Mouse (Mus musculus) adrenal gland, postnatal 36 days (tissue): Measurements from ENCODE around the gene Wbp2nl. TPM values are rescaled to one million over a fixed set of nuclear protein-coding genes. Genes with fewer than 3 reads are reported as not detected.
A peak's percentile ranks its signal among the peaks of the same experiment; 100 is the strongest.
"Not testable (repeated sequence)": the region's sequence is repeated elsewhere in the genome, so short reads cannot be mapped to it uniquely, and the experiment has no call there.

Experiments used
- DNase-seq, 2 experiments: peaks; one replicate each; pipeline ENCODE4 v3.0.0; 2021; ENCODE audit warnings: mixed read lengths in 1 of 2
- total RNA-seq, 2 experiments: library from RNA; stranded (reverse); gene quantifications; 2 replicates each; pipeline ENCODE4 v1.2.3; 2021

Wbp2nl gene
- total RNA-seq, 2 experiments from 2014 or later = not detected

DNA sequence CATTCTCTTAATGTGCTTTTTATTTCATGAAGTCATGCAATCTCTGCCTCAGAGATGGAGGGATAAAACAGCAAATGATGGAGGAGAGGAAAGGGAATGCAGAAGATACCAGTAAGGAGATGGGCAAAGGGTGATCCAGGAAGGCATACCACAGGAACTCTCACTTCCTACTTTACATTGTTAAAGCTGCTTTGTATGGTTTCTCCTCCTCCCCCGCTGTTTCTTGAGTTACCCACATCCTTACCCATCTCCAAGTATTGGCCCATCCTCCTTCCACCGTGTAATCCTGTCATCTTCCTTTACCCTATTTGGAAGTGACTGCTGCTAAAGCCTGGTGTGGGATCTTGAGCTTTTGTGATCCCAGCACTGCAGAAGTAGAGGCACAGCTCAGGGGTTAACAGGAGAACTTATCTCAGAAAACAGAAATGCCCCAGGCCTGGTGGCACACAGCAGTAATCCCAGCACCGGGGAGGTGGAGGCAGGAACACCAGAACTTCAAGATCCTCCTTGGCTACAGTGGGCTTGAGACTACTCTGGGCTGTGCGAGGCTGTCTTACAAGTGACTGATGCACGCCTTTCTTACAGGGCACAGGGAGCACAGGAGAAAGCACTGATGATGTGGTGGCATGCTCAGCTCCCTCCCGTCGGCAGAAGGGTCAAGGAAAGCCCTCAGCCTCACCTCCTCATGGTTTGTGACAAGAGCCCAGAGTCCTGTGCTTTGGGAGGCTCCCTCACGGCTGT lies 49.7 kb downstream of the Wbp2nl start:
- no peak for DNase-seq

- DNase-seq = no peak
Observed at GRCm38 (mm10) chr15:82348999-82349341, 50.2 kb downstream of the Wbp2nl start.

DNA sequence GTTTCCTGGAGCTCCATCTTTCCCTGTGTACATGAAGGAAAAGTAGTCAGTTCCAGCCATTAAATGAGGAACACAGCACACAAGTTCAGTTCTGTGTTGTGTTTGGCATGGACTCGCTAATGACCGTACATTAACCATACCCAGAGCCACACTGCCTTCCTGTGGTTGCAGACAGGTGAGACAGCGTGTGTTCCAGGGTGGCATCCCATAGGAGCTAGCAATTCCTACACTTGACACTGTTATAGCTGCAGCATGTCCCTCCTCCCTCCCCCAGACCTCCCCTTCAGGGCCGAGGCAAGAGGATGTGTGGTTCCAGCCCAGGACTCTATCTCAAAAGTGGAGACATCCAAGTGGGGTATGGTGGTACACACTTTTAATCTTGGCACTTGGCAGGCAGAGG lies 51.6 kb downstream of the Wbp2nl start:
- no peak for DNase-seq

DNA sequence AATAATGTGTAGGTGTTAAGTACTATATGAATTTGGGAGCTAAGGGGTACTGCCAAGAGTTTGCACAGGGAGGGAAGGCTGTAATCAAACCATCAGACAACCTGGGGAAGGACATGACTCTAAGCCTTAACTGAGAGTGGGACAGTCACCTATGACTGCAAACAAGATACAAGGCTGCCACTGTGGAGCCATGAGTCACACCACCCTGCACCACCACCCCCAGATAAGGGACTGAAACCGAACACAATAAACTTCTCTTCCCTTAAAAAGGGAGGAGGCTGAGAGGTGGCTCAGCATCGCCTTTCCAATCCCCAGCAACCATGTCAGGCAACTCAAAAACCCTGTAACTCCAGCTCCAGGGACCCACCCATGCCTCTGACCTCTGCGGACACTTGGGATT lies 52.7 kb downstream of the Wbp2nl start:
- DNase-seq = peak in 1 of 2 experiments; percentile 28

- peak in 1 of 2 experiments; percentile 23 for DNase-seq
Observed at GRCm38 (mm10) chr15:82353078-82353744, 54.5 kb downstream of the Wbp2nl start.

DNA sequence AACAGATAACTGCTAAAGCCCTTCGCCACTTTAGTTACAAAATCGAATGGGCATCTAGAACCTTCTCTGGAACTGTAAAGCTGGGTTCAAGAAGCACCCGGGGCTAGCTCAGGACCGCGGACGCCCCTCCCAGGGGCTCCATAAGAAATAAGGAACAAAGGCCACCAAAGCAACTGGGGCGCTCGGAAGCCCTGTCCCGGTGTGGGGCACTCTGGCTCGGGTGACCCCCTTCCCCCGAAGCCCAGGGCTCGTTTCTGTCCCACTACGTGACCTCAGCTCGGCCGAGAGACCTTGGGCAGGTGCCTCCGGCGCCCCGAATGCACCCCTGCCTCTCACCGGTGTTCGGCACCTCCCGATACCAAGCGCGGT lies 55.0 kb downstream of the Wbp2nl start:
- no peak for DNase-seq

DNA sequence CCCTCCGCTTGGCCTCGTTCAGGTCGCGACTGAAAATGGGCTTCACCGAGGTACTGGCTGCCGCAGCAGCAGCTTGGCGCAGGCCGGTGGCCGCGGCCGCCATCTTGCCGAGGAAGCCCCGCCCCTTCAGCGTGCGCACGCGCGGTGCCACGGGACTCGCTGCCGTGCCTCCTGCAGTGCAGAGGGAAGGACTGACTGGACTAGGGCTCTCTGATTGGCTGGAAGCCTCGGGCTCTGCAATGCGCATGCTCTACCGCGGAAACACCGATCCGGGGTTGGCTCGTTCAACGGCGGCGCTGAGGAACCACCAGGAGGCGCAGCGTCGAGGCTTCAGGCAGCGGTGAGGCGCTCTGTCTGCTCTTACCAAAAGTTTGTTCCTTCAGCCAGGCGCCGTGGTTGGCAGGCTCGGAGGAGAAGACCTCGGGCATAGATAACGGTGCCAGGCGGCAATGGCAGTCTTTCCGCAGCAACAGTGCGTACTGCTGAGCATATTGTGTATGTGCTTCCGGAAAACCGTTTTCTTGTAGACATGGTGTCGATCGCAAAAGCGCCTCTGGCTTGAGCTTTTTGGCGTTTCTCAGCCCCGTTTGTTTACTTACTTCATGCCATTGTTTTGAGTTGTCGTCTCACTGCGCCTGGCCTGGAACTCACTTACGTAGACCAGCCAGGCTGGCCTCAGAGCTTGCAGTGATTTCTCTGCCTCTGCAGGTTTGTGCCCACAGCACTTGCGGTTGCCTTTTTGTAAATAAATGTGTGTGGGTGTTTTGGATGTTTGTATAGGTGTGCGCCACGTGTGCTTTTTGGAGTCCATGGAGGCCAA lies 55.6 kb downstream of the Wbp2nl start, which contains the start of gene Ndufa6:
Gene Ndufa6 (minus strand): TSS at position 197 of the 820 bp plus-strand sequence.
- peak; percentile 98 to 99 for DNase-seq

DNA sequence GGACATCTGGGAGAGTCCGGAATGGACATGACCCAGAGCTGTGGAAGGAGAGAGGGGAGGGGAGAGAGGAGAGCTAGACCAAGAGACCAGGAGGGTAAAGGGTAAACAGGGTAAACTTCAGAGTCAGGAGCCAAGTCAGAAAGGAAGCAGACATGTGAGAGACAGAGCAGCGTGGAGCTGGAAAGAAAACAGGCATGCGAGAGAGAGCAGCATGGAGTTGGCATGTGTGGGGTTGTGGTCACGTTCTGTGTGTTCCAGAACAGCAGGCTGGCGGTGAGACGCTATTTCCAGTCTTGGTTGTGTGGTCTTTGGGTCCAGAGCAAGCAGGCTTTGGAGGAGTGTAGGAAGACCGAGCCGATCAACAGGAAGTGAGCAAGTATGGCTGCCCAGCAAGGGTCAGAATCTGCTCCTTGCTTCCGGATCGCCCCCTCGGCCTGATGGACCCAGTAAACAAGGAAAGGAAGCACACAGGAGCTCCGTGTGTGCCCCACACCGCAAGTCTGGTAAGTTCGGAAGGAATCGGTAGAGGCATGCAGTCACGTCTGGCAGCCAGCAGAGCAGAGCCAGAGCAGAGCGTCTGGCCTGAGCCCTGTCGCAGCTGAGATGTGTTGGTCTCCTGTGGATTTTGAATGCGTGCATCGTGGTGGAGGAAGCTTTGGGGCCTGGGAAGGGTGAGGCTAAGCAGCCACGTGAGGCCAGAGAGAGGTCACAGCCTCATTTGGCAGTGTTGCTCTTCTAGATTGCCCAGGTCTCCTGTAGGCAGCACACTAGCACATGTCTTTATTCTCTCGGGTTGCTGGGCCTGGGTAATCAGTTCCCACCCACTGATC lies 59.9 kb downstream of the Wbp2nl start:
- DNase-seq = no peak

DNA sequence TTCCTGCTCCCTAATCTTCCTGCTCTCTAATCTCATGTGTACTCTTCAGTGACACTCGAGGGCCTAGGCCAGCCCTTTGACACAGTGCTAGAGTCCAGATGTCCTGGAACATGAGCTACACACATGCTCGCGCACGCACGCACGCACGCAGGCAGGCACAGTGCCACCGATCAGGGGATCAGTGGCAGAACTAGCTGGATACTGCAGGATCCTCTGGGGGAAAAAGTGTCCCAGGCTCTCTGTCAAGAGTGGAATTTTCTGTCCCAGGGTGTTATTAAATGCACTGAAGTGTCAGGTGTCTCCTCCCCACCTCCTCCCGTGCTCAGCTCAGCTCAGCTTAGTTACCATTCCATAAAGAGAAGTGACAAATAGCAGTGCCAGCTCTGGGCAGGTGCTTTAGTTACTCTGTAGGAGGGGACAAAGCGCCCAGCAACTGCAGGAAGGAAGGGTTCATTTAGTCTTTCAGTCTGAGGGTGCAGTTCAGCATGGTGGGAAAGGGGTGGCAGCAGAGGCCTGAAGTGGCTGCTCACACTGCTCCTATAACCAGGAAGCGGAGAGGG lies 62.8 kb downstream of the Wbp2nl start:
- DNase-seq = peak in 1 of 2 experiments; percentile 32

- DNase-seq = peak in 1 of 2 experiments; percentile 40
Observed at GRCm38 (mm10) chr15:82362234-82362633, 63.5 kb downstream of the Wbp2nl start.

DNA sequence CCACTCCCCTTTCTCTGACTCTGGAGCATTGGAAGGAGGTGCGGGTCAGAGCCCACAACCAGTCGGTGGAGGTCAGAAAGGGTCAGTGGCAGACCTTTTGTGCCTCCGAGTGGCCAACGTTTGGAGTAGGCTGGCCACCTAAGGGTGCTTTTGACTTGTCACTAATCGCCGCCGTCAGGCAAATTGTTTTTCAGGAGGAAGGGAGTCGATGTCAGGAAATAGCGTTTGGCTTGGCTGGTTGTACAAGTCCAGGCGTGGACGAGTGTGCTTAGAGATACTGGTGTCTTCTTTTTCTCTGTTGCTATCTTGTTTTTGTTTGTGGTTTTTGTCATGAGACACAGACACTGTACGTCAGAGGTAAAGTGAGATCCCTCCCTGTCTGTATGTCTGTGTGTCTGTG lies 65.0 kb downstream of the Wbp2nl start:
- not testable (repeated sequence) for DNase-seq

Other genes starting within 250 kb of the Wbp2nl start
- not detected for gene 4930407I10Rik, start 239.8 kb upstream of the Wbp2nl start, total RNA-seq
- 1 to 10 TPM in 1 of 2 experiments, under 1 TPM in 1; 0.76 to 3.7 TPM for gene Mei1, start 229.0 kb upstream of the Wbp2nl start, total RNA-seq
- gene Ccdc134, start 171.0 kb upstream of the Wbp2nl start, total RNA-seq = 10 to 100 TPM in 1 of 2 experiments, 1 to 10 TPM in 1; 6.7 to 11.3 TPM
- gene Srebf2, start 151.8 kb upstream of the Wbp2nl start, total RNA-seq = 100 to 1,000 TPM in 1 of 2 experiments, 10 to 100 TPM in 1; 80.3 to 113 TPM
- under 1 TPM; 0.46 to 0.73 TPM for gene Shisa8, start 86.1 kb upstream of the Wbp2nl start, total RNA-seq
- under 1 TPM in 1 of 2 experiments, not detected in 1; 0.20 TPM for gene Tnfrsf13c, start 74.6 kb upstream of the Wbp2nl start, total RNA-seq
- gene Cenpm, start 54.2 kb upstream of the Wbp2nl start, total RNA-seq = 1 to 10 TPM; 2.9 to 4.3 TPM
- gene 1500009C09Rik, start 46.6 kb upstream of the Wbp2nl start, total RNA-seq = 1 to 10 TPM in 1 of 2 experiments, under 1 TPM in 1; 0.23 to 1.2 TPM
- 1 to 10 TPM; 2.6 to 4.3 TPM for gene Sept3, start 24.1 kb upstream of the Wbp2nl start, total RNA-seq
- 10 to 100 TPM; 59.1 to 68.1 TPM for gene Naga, start 40.0 kb downstream of the Wbp2nl start, total RNA-seq
- gene Pheta2, start 40.0 kb downstream of the Wbp2nl start, total RNA-seq = 1 to 10 TPM in 1 of 2 experiments, under 1 TPM in 1; 0.59 to 1.1 TPM
- gene Smdt1, start 40.0 kb downstream of the Wbp2nl start, total RNA-seq = 100 to 1,000 TPM; 166 to 186 TPM
- gene Ndufa6, start 55.4 kb downstream of the Wbp2nl start, total RNA-seq = 100 to 1,000 TPM; 439 to 578 TPM
- 10 to 100 TPM; 34.1 to 36.4 TPM for gene Cyp2d22, start 81.3 kb downstream of the Wbp2nl start, total RNA-seq
- gene Cyp2d11, start 95.1 kb downstream of the Wbp2nl start, total RNA-seq = not detected
- gene Cyp2d10, start 108.2 kb downstream of the Wbp2nl start, total RNA-seq = under 1 TPM in 1 of 2 experiments, not detected in 1; 0.83 TPM
- 1 to 10 TPM in 1 of 2 experiments, not detected in 1; 1.9 TPM for gene Cyp2d9, start 134.5 kb downstream of the Wbp2nl start, total RNA-seq